In genomic region chr12:86055306-86055705, GRCm38 (mm10) we compare ENCODE assay signal across 27 mouse cellular contexts. TPM values are rescaled to one million over a fixed set of nuclear protein-coding genes. Genes with fewer than 3 reads are reported as not detected.
"Had no signal": no experiment of that assay in that cellular context is flagged by ENCODE, and none has a peak within 500 bp of the region (broad histone marks: within the 10 kb centered on the region; RNA-seq: fewer than 3 reads in every experiment).

No protein-coding gene starts in this region.

- H3K27ac ChIP-seq: heart, adult 2 months; heart, embryonic 13.5 days; heart, embryonic 15.5 days; hindbrain, embryonic 13.5 days; hindbrain, embryonic 15.5 days; hindbrain, postnatal 0 days; kidney, embryonic 15.5 days; kidney, postnatal 0 days; limb, embryonic 13.5 days; limb, embryonic 15.5 days; liver, embryonic 12.5 days; liver, embryonic 14.5 days had no signal

- DNase-seq: gastrocnemius, postnatal 14 days; gastrocnemius, postnatal 36 days; heart, adult 11 months; heart, adult 2 months; heart, postnatal 14 days; heart, postnatal 36 days; kidney, adult 11 months; kidney, adult 2 months; kidney, adult 9 months; kidney, postnatal 14 days; kidney, postnatal 36 days; layer of hippocampus, adult 9-11 months; layer of hippocampus, postnatal 36 days; left cerebral cortex, postnatal 4 days had no signal

- H3K36me3 ChIP-seq: hindbrain, embryonic 15.5 days had no signal

- H3K4me3 ChIP-seq: heart, adult 2 months; heart, embryonic 13.5 days; heart, embryonic 15.5 days; hindbrain, embryonic 13.5 days; hindbrain, embryonic 15.5 days; kidney, embryonic 15.5 days; limb, embryonic 13.5 days; limb, embryonic 15.5 days; liver, embryonic 12.5 days had no signal

- H3K4me2 ChIP-seq: heart, embryonic 11.5 days; heart, embryonic 13.5 days; heart, embryonic 15.5 days; hindbrain, embryonic 13.5 days; hindbrain, embryonic 15.5 days; kidney, embryonic 15.5 days; limb, embryonic 13.5 days; limb, embryonic 15.5 days; liver, embryonic 12.5 days had no signal

- H3K27me3 ChIP-seq: heart, embryonic 13.5 days; heart, embryonic 15.5 days; hindbrain, embryonic 13.5 days; hindbrain, embryonic 15.5 days; kidney, embryonic 15.5 days; limb, embryonic 13.5 days; limb, embryonic 15.5 days; liver, embryonic 12.5 days had no signal

RNA-seq across cellular contexts. Expression of gene Ift43, which starts 27.0 kb away (rescaled TPM):
- total RNA-seq: hematopoietic stem cell, adult 5-6 weeks had no signal
